Mouse (Mus musculus): ENCODE data around the gene Fcho2.

Fcho2 gene

GRCm38 (mm10) chr13:98679230-98679629, 136.0 kb downstream of the Fcho2 start:
- DNase-seq (ENCODE audit: low spot score in 2 of 2) = no peak

GRCm38 (mm10) chr13:98673922-98674321, 141.3 kb downstream of the Fcho2 start:
- DNase-seq (ENCODE audit: low spot score in 2 of 2) = no peak
